In the genomic region with DNA sequence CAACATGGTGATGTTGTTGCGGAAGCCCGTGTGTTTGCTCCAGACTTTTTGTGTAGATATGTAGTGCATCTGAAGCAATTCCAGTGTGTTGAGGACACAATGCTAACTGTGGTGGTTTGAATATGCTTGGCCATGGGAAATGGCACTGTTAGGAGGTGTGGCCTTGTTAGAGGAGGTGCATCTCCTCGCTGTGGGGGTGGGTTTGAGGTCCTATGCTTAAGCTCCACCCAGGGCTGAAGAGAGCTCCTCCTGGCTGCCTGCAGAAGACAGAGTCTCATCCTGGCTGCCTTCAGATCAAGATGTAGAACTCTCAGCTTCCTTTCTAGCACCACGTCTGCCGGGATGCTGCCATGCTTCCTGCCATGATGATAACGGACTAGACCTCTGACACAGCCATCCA, we compare ENCODE assay signal across 26 mouse cellular contexts.
"Had no signal": no experiment of that assay in that cellular context is flagged by ENCODE, and none has a peak within 500 bp of the region (broad histone marks: within the 10 kb centered on the region; RNA-seq: fewer than 3 reads in every experiment).

No protein-coding gene starts in this region.

- DNase-seq: gastrocnemius, adult 2 months; gastrocnemius, postnatal 10 days; gastrocnemius, postnatal 25 days; heart, adult 2 months; heart, postnatal 10 days; heart, postnatal 4 days; kidney, adult 11 months; kidney, adult 2 months; kidney, adult 9 months; kidney, postnatal 14 days; kidney, postnatal 36 days; layer of hippocampus, adult 9-11 months; layer of hippocampus, postnatal 36 days; left cerebral cortex, postnatal 4 days; liver, embryonic 13.5 days had no signal

- H3K4me3 ChIP-seq: gastrocnemius, adult 2 months; heart, adult 2 months; heart, embryonic 10.5 days; heart, embryonic 12.5 days; hindbrain, embryonic 10.5 days; hindbrain, embryonic 13.5 days; hindbrain, embryonic 15.5 days; kidney, embryonic 15.5 days; limb, embryonic 13.5 days; limb, embryonic 15.5 days; liver, embryonic 13.5 days; liver, embryonic 15.5 days had no signal

- H3K4me1 ChIP-seq: heart, embryonic 12.5 days; liver, embryonic 13.5 days; liver, embryonic 15.5 days had no signal

- H3K27ac ChIP-seq: gastrocnemius, adult 2 months; heart, adult 2 months; heart, embryonic 10.5 days; hindbrain, embryonic 10.5 days; hindbrain, embryonic 13.5 days; hindbrain, embryonic 15.5 days; hindbrain, postnatal 0 days; kidney, embryonic 15.5 days; kidney, postnatal 0 days; limb, embryonic 13.5 days; limb, embryonic 15.5 days; liver, embryonic 13.5 days; liver, embryonic 15.5 days had no signal
